Mouse (Mus musculus): ENCODE measurements around the gene Mrgprb8. TPM values are rescaled to one million over a fixed set of nuclear protein-coding genes. Genes with fewer than 3 reads are reported as not detected.
"Not testable (repeated sequence)": the region's sequence is repeated elsewhere in the genome, so short reads cannot be mapped to it uniquely, and the experiment has no call there.

The Mrgprb8 gene
- not detected in 2 replicates for polyA plus RNA-seq (2015; fragmentation: Nextera tagmentation; extraction: Ambion mirVana)

DNA sequence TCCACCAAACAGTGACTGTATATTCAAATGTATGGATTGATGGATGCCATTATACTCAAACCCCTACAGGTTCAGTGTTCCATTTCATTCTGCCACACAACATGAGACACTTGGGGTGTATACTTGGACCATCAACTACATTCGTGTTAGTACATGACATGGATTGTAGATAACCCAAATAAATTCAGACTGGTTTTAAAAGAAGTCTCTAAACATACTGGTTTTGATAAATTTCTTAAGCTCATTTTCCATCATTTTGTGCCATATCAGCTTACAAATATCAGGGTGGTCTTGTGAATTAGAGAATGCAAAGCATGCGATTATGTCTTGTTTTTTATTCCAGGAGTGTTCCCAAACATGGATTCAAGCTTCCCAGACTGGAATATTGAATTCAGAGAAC is at the start of gene Mrgprb8:
Gene Mrgprb8 (plus strand): TSS at position 301 of the 400 bp plus-strand sequence.
- Histone ChIP-seq H3K9ac (ENCODE audit: low read length) (no peak within 1 kb of the TSS), H3K4me3 (replicated peaks; ENCODE audit: low read length) (no peak within 1 kb of the TSS), H3K4me1 (ENCODE audit: control insufficient read depth, insufficient read depth, low read length) (no peaks in the 10 kb centered on the region), H3K36me3 (ENCODE audit: control insufficient read depth, insufficient read depth, low read length) (no peaks in the 10 kb centered on the region), H3K4me2 (ENCODE audit: low read depth, low read length) (no peak within 1 kb of the TSS), H3K27ac (ENCODE audit: low read length) (no peak within 1 kb of the TSS), H3K27me3 (ENCODE audit: control insufficient read depth, insufficient read depth, low read length) (no peaks in the 10 kb centered on the region), H3K9me3 (replicated peaks; ENCODE audit: control insufficient read depth, low read length) (no peaks in the 10 kb centered on the region; the same call in 1 of the 2 replicates)
- no peak for ATAC-seq (ENCODE audit: insufficient read depth, low FRiP score)
- 72% methylated on average over 2 of the region's 2 CpGs for WGBS

DNA sequence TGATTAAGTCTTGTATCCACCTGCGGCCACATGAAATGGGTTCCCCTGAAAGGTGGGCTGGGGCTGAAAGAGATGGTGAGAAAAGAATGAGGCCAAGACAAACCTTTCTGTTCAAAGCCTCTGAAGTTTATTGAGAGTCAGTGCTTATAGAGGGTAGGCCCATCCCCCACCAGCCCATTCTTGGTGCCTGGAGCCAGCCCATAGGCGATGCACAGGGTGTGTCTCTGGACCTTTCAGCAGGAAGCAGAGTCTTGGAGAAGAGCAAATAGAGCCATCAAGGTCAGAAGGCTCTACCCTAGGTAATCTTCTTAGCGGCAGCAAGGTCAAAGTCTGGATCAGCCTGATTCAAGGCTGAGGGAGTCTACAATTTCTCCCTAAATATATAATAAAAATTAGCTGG is 47.6 kb downstream of the Mrgprb8 start:
- ATAC-seq (ENCODE audit: insufficient read depth, low FRiP score); H3K4me2 ChIP-seq (ENCODE audit: low read depth, low read length); H3K36me3 ChIP-seq (ENCODE audit: control insufficient read depth, insufficient read depth, low read length); H3K27me3 ChIP-seq (ENCODE audit: control insufficient read depth, insufficient read depth, low read length); H3K4me1 ChIP-seq (ENCODE audit: control insufficient read depth, insufficient read depth, low read length); H3K4me3 ChIP-seq (replicated peaks; ENCODE audit: low read length); H3K9ac ChIP-seq (ENCODE audit: low read length); H3K9me3 ChIP-seq (replicated peaks; ENCODE audit: control insufficient read depth, low read length); H3K27ac ChIP-seq (ENCODE audit: low read length): not testable (repeated sequence)
- 81% methylated on average over 3 of the region's 3 CpGs for WGBS

DNA sequence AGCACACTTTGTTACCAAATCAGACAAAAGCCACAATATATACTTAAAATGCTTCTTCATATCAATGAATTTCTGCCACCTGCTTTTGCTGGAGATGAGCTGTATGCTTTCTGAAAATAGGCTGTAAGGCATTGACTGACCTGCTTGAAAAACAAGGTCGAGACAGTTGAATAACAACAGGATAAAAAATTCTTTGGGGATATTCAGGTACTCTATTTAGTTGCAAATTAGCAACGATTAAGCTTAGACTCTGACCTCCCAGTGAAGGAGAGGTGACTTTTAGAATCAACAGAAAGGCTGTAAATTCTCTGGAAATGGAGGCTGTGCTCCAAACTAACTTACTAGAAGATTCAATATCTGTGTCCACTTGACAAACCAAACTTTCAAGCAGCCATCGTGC is 48.3 kb downstream of the Mrgprb8 start:
- Histone ChIP-seq H3K4me2 (ENCODE audit: low read depth, low read length) (no peak overlapping the region), H3K36me3 (ENCODE audit: control insufficient read depth, insufficient read depth, low read length) (no peaks in the 10 kb centered on the region), H3K9ac (ENCODE audit: low read length) (no peak overlapping the region), H3K4me3 (replicated peaks; ENCODE audit: low read length) (no peak overlapping the region), H3K27me3 (ENCODE audit: control insufficient read depth, insufficient read depth, low read length) (no peaks in the 10 kb centered on the region), H3K4me1 (ENCODE audit: control insufficient read depth, insufficient read depth, low read length) (no peaks in the 10 kb centered on the region), H3K9me3 (replicated peaks; ENCODE audit: control insufficient read depth, low read length) (no peaks in the 10 kb centered on the region), H3K27ac (ENCODE audit: low read length) (no peak overlapping the region)
- no peak for ATAC-seq (ENCODE audit: insufficient read depth, low FRiP score)
- WGBS: 50% methylated on average over 3 of the region's 3 CpGs

Other genes starting within 250 kb of the Mrgprb8 start
- gene Mrgprb5, start 219.5 kb upstream of the Mrgprb8 start, polyA plus RNA-seq (2015; fragmentation: Nextera tagmentation; extraction: Ambion mirVana): not detected in 2 replicates
- not detected in 2 replicates for gene Mrgprb4, start 189.2 kb upstream of the Mrgprb8 start, polyA plus RNA-seq (2015; fragmentation: Nextera tagmentation; extraction: Ambion mirVana)
- not detected in 2 replicates for gene Mrgprb1, start 67.8 kb downstream of the Mrgprb8 start, polyA plus RNA-seq (2015; fragmentation: Nextera tagmentation; extraction: Ambion mirVana)
- not detected in 2 replicates for gene Mrgprx2, start 110.8 kb downstream of the Mrgprb8 start, polyA plus RNA-seq (2015; fragmentation: Nextera tagmentation; extraction: Ambion mirVana)
- 0.08 TPM in 1 of 2 replicates, not detected in the other for gene Mrgprb2, start 169.6 kb downstream of the Mrgprb8 start, polyA plus RNA-seq (2015; fragmentation: Nextera tagmentation; extraction: Ambion mirVana)